Mouse (Mus musculus) cortical plate, adult 2 months (tissue): ENCODE measurements at regions not wholly inside any gene's neighbourhood (a gene's known extent, or its start where the extent isn't known, plus 50 kb on each side); places are given as distances from the start of the nearest gene placed in this dataset.

Experiments
- CTCF ChIP-seq: fragments of 200-500 bp; IDR thresholded peaks from 2 replicates; pipeline ENCODE4 v1.5.1; 2011; ENCODE audit warnings: mild to moderate bottlenecking, control low read depth, low read length; ENCODE audit not compliant: insufficient read depth; ENCODE audit errors: extremely low read depth
- POLR2A ChIP-seq: fragments of 200-500 bp; IDR thresholded peaks from 2 replicates; pipeline ENCODE4 v1.6.1; 2011; ENCODE audit warnings: mild to moderate bottlenecking, low read length, control low read depth; ENCODE audit not compliant: insufficient read depth; ENCODE audit errors: extremely low read depth

DNA sequence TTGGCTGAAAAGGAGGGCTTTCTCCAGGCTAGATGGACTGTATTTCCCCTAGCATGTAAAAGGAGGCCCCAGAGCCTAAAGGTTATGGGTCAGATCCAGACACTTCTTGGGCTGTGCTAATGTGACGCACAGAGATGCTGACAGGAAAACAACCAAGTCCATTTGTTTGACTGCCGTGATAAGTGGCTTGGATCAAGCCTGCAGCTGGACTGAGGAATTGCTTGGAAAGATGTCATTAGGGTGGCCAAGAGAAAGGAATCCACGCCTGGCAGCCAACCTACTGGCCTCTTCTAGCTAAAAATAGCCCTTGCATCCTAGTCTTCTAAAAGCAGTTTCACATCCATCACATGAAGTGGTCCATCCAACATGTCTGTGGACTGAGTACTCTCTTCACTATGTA lies 241.8 kb upstream of the Nr4a3 start:
- TF ChIP-seq CTCF (no peak), POLR2A (no peak)
